Mouse (Mus musculus) leukemia stem cell, adult 10-12 weeks (primary cell): ENCODE measurements around the gene Wbp2nl. TPM values are rescaled to one million over a fixed set of nuclear protein-coding genes. Genes with fewer than 3 reads are reported as not detected.

Experiments used
- polyA plus RNA-seq: library from polyadenylated mRNA; stranded (reverse); fragments of >175 nt; gene quantifications from 2 replicates; pipeline ENCODE4 v1.2.3, GENCODE M21; 2012; ENCODE audit warnings: low replicate concordance

Wbp2nl gene
- polyA plus RNA-seq: not detected in 2 replicates

DNA sequence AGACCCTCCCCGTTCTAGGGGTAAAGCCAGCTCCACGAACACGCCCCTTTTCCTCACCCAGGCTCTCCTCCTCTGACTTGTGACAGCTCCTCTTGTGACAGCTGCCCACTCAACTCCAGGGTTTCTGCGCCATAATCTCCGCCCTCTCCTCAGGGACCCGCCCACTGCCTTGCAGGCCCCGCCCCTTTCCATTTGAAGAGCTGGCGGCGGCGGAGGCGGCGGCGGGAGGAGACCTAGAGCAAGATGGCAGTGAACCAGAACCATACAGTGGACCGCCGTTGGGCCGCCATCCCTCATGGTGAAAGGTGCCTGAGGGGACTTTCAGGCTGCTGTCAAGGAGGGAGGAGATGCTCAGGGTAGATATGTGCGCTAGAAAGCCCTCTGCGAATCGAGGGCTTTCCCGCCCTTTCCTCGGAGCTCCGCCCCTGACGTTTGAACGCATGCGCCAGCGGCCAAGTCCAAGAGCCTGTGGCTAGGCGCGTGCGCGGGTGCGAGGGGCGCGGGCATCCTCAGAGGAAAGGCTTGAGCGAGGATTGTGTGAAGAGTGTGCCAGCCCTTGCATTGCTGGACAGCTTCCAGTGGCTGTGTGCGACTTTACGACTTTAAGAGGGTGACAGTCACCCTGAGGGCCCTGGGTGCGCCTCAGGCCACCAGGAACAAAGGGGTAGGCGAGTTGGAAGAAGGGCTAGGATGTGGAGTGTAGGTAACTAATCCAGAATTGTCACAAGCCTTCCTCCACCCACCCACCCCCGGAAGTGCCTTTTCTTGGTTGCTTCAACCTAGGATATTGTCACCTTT, at the start of gene Wbp2nl:
Gene Wbp2nl, plus strand, starts transcription at position 191 of the 798 bp plus-strand sequence.

DNA sequence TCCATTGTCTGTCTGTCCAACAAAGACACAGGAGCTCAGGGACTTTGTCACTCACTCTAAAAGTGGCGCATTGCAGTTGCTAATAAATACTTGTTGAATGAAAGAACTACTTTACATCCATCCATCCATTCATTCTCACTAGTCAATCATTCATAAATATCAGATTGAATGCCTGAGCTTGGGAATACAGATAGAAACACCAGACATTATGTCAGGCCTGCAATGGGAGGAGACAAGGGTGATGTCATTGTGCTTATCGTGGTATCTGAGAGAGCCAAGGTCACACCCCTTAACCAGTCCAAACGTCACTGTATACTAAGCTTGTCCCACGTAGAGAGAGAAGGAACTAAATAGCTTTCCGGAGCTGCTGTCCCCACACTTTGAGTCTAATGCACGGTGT, 46.7 kb upstream of the Wbp2nl start, which contains the start of gene 1500009C09Rik:
Gene 1500009C09Rik, plus strand, starts transcription at position 301 of the 400 bp plus-strand sequence.

DNA sequence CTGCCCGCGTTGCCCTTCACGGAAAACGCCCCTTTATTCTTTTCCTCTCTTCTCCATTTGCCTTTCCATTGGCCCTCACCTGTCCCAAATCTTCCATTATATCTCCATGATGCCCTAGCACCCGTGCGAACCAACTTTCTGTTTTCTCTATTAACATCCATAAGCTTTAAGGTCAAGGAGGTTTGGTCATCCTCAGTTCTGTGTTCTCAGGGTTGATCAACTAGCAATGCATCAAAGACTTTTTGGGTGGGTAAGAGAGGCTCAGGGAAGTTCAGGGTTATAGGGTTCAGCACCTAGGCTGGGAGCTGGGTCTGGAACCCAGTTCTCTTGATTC, 24.2 kb upstream of the Wbp2nl start, which contains the start of gene Sept3:
Gene Sept3, plus strand, starts transcription at position 301 of the 334 bp plus-strand sequence.

DNA sequence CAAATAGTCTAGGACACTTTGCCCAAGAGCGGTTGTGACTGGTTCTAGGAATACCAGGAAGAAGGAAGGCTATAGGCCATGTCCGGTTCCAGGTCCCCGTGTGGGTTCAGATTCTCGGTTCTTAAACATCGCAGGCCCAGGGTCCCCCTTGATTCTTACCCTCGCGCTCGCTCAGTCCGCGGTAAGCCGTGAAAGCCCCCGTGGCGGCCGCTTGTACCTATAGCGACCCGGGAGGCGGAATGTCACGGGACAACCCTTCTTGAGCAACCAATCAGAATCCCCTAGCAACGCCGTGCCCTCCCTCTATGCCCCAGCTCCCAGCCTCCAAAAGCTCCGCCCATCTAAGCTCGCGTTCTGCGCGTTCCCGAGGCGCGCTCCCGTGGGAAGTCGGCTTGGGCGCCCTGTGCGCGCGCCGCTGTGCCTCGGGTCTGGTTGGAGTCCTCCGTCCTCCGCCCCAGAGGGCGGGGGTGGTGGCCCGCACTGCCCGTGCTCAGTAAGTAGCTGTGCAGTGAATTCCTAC, 39.9 kb downstream of the Wbp2nl start, which contains the start of the genes Naga, Pheta2 and Smdt1:
Gene Naga, minus strand, starts transcription at position 333 of the 520 bp plus-strand sequence.
Gene Pheta2, plus strand, starts transcription at position 350 of the 520 bp plus-strand sequence.
Gene Smdt1, plus strand, starts transcription at position 367 of the 520 bp plus-strand sequence.

DNA sequence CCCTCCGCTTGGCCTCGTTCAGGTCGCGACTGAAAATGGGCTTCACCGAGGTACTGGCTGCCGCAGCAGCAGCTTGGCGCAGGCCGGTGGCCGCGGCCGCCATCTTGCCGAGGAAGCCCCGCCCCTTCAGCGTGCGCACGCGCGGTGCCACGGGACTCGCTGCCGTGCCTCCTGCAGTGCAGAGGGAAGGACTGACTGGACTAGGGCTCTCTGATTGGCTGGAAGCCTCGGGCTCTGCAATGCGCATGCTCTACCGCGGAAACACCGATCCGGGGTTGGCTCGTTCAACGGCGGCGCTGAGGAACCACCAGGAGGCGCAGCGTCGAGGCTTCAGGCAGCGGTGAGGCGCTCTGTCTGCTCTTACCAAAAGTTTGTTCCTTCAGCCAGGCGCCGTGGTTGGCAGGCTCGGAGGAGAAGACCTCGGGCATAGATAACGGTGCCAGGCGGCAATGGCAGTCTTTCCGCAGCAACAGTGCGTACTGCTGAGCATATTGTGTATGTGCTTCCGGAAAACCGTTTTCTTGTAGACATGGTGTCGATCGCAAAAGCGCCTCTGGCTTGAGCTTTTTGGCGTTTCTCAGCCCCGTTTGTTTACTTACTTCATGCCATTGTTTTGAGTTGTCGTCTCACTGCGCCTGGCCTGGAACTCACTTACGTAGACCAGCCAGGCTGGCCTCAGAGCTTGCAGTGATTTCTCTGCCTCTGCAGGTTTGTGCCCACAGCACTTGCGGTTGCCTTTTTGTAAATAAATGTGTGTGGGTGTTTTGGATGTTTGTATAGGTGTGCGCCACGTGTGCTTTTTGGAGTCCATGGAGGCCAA, 55.6 kb downstream of the Wbp2nl start, which contains the start of gene Ndufa6:
Gene Ndufa6, minus strand, starts transcription at position 197 of the 820 bp plus-strand sequence.

Other genes starting within 250 kb of the Wbp2nl start
- not detected in 2 replicates for gene 4930407I10Rik, start 239.8 kb upstream of the Wbp2nl start, polyA plus RNA-seq
- not detected in 2 replicates for gene Mei1, start 229.0 kb upstream of the Wbp2nl start, polyA plus RNA-seq
- 3.6 and 19.0 TPM in 2 replicates for gene Ccdc134, start 171.0 kb upstream of the Wbp2nl start, polyA plus RNA-seq
- gene Srebf2, start 151.8 kb upstream of the Wbp2nl start, polyA plus RNA-seq: 411 and 741 TPM in 2 replicates
- 3.5 and 9.3 TPM in 2 replicates for gene Shisa8, start 86.1 kb upstream of the Wbp2nl start, polyA plus RNA-seq
- 51.6 and 117 TPM in 2 replicates for gene Tnfrsf13c, start 74.6 kb upstream of the Wbp2nl start, polyA plus RNA-seq
- 74.9 and 105 TPM in 2 replicates for gene Cenpm, start 54.2 kb upstream of the Wbp2nl start, polyA plus RNA-seq
- gene 1500009C09Rik, start 46.6 kb upstream of the Wbp2nl start, polyA plus RNA-seq: not detected in 2 replicates
- gene Sept3, start 24.1 kb upstream of the Wbp2nl start, polyA plus RNA-seq: 0.73 and 1.1 TPM in 2 replicates
- 38.6 and 88.5 TPM in 2 replicates for gene Naga, start 40.0 kb downstream of the Wbp2nl start, polyA plus RNA-seq
- 5.0 and 17.1 TPM in 2 replicates for gene Pheta2, start 40.0 kb downstream of the Wbp2nl start, polyA plus RNA-seq
- 58.2 and 75.0 TPM in 2 replicates for gene Smdt1, start 40.0 kb downstream of the Wbp2nl start, polyA plus RNA-seq
- gene Ndufa6, start 55.4 kb downstream of the Wbp2nl start, polyA plus RNA-seq: 95.3 and 124 TPM in 2 replicates
- gene Cyp2d22, start 81.3 kb downstream of the Wbp2nl start, polyA plus RNA-seq: 0.07 and 0.80 TPM in 2 replicates
- not detected in 2 replicates for gene Cyp2d11, start 95.1 kb downstream of the Wbp2nl start, polyA plus RNA-seq
- not detected in 2 replicates for gene Cyp2d10, start 108.2 kb downstream of the Wbp2nl start, polyA plus RNA-seq
- gene Cyp2d9, start 134.5 kb downstream of the Wbp2nl start, polyA plus RNA-seq: not detected in 2 replicates